In the genomic region with DNA sequence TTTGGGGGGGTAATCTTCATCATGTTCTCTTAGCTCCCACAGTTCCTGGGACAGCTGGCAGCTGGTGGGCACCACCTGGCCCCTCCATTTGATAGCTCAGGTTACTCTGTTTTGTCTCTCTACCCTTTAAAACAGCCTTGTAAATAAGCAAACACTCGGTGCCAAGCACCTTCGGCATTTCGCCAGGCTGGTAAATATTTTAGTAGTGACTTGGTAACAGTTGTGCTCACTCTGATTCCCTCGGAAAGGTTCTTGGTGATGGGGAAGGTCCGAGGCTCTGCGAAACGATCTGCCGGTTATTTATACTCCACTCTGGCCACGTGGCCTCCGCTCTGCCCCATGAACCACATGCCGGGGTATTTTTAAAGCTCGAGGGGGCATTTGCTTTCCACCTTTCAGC, we compare ENCODE assay signal across 10 mouse cellular contexts.
A peak's percentile ranks its signal among the peaks of the same experiment; 100 is the strongest.
DNase-seq lines count a peak whose midpoint lies in the region; ATAC-seq and TF ChIP-seq lines count a peak whose summit lies in the region.
"Had no signal": no experiment of that assay in that cellular context is flagged by ENCODE, and none has a peak within 500 bp of the region (broad histone marks: within the 10 kb centered on the region; RNA-seq: fewer than 3 reads in every experiment).

No protein-coding gene starts in this region.

- H3K9me3 ChIP-seq in limb, embryonic 11.5 days (ENCODE audit: control insufficient read depth, low read length), result no peaks in the 10 kb centered on the region
- H3K9me3 ChIP-seq in midbrain, embryonic 11.5 days (ENCODE audit: control insufficient read depth, low read length), result no peaks in the 10 kb centered on the region
- H3K9me3 ChIP-seq: kidney, embryonic 15.5 days had no signal

- H3K4me3 ChIP-seq in limb, embryonic 11.5 days (ENCODE audit: low read depth, low read length), result no peak overlapping the region
- no peak overlapping the region for H3K4me3 ChIP-seq in myocyte
- H3K4me3 ChIP-seq in midbrain, embryonic 11.5 days (ENCODE audit: low read depth, low read length), result no peak overlapping the region
- H3K4me3 ChIP-seq: kidney, embryonic 15.5 days had no signal

- no peak overlapping the region for H3K4me2 ChIP-seq in limb, embryonic 11.5 days (ENCODE audit: low read depth, severe bottlenecking)
- peak overlapping the region; percentile 50 for H3K4me2 ChIP-seq in myocyte (ENCODE audit: low read depth)
- H3K4me2 ChIP-seq in midbrain, embryonic 11.5 days, result no peak overlapping the region
- H3K4me2 ChIP-seq: kidney, embryonic 15.5 days had no signal

- H3ac ChIP-seq in myocyte (ENCODE audit: control insufficient read depth, insufficient read length), result no peak overlapping the region

- DNase-seq in cerebellum, postnatal 10 days, result peak; percentile 35 to 40
- no peak for DNase-seq in cerebellum, adult 9-11 months
- peak; percentile 28 to 46 for DNase-seq in kidney, postnatal 36 days
- DNase-seq in kidney, postnatal 10 days, result no peak
- DNase-seq in limb, embryonic 11.5 days (ENCODE audit: low spot score), result no peak
- no peak for DNase-seq in layer of hippocampus, adult 9-10 months (ENCODE audit: low spot score)
- no peak for DNase-seq in midbrain, embryonic 11.5 days (ENCODE audit: low spot score, missing footprints)

- H3K27ac ChIP-seq in limb, embryonic 11.5 days (replicated peaks; ENCODE audit: low read depth, low read length), result peak overlapping the region; percentile 31; the same call in 1 of the 2 replicates
- no peak overlapping the region for H3K27ac ChIP-seq in midbrain, embryonic 11.5 days (ENCODE audit: low read depth, low read length)
- H3K27ac ChIP-seq: kidney, embryonic 15.5 days; liver, embryonic 14.5 days had no signal

- 50% methylated on average over 12 of the region's 12 CpGs for WGBS in limb, embryonic 11.5 days
- 81% methylated on average over 12 of the region's 12 CpGs for WGBS in midbrain, embryonic 11.5 days

- H3K79me2 ChIP-seq in myocyte (ENCODE audit: control insufficient read depth, insufficient read depth), result no peaks in the 10 kb centered on the region

- no peak for TF ChIP-seq POLR2A in myocyte (IDR thresholded peaks at IDR 0.05; ENCODE audit: insufficient read length, low read depth)

- H3K9ac ChIP-seq in limb, embryonic 11.5 days (ENCODE audit: low read length), result no peak overlapping the region
- no peak overlapping the region for H3K9ac ChIP-seq in midbrain, embryonic 11.5 days (ENCODE audit: low read length)
- H3K9ac ChIP-seq: kidney, embryonic 15.5 days; liver, embryonic 14.5 days had no signal

- peaks cover 16% of the 10 kb centered on the region; the same call in 1 of the 2 replicates for H3K27me3 ChIP-seq in limb, embryonic 11.5 days (ENCODE audit: control insufficient read depth, insufficient read depth, low read length)
- no peaks in the 10 kb centered on the region for H3K27me3 ChIP-seq in myocyte (ENCODE audit: control insufficient read depth, insufficient read depth, insufficient read length)
- H3K27me3 ChIP-seq in midbrain, embryonic 11.5 days (ENCODE audit: control insufficient read depth, insufficient read depth, low read length), result peaks cover 92% of the 10 kb centered on the region
- H3K27me3 ChIP-seq: kidney, embryonic 15.5 days had no signal

- peaks cover 28% of the 10 kb centered on the region for H3K4me1 ChIP-seq in limb, embryonic 11.5 days (ENCODE audit: control insufficient read depth, insufficient read depth, low read length)
- peaks cover 7% of the 10 kb centered on the region; the same call in 1 of the 2 replicates for H3K4me1 ChIP-seq in midbrain, embryonic 11.5 days (ENCODE audit: control insufficient read depth, insufficient read depth, low read length)

- no peaks in the 10 kb centered on the region for H3K36me3 ChIP-seq in limb, embryonic 11.5 days (ENCODE audit: control insufficient read depth, insufficient read depth, low read length)
- H3K36me3 ChIP-seq in myocyte (ENCODE audit: control insufficient read depth, insufficient read depth), result no peaks in the 10 kb centered on the region
- no peaks in the 10 kb centered on the region for H3K36me3 ChIP-seq in midbrain, embryonic 11.5 days (ENCODE audit: control insufficient read depth, insufficient read depth, low read length)
- H3K36me3 ChIP-seq: kidney, embryonic 15.5 days had no signal

- no peak for ATAC-seq in limb, embryonic 11.5 days (ENCODE audit: insufficient number of reproducible peaks, low FRiP score, low TSS enrichment, low read depth)
- no peak for ATAC-seq in midbrain, embryonic 11.5 days (ENCODE audit: low FRiP score)

TF ChIP-seq in myocyte, 11 proteins besides CTCF, POLR2A, EP300 and RAD21:
- TF ChIP-seq E2F4 (IDR thresholded peaks at IDR 0.05; ENCODE audit: insufficient read depth) (no peak), MYOG (IDR thresholded peaks at IDR 0.05; ENCODE audit: control insufficient read depth in 1 of 3, insufficient read depth in 1 of 3, insufficient read length in 2 of 3, low read depth in 2 of 3) (peak in 2 of 3 experiments; percentile 34 to 63), MYOD1 (IDR thresholded peaks at IDR 0.05; ENCODE audit: control insufficient read depth in 1 of 3, insufficient read length in 2 of 3, low read depth in 2 of 3) (peak in 1 of 3 experiments; percentile 65), TCF3 (IDR thresholded peaks at IDR 0.05; ENCODE audit: insufficient read length, low read depth) (peak; percentile 4), USF1 (IDR thresholded peaks at IDR 0.05; ENCODE audit: low read depth) (peak; percentile 82), SRF (IDR thresholded peaks at IDR 0.05; ENCODE audit: control insufficient read depth, insufficient read length, low read depth) (no peak)
TF ChIP-seq in myocyte: peak in this region for 4.

Comparison
In these comparisons a context has a peak if more than half of its experiments do, and no peak if none do; other contexts are left out.
1. DNase-seq: peak in cerebellum, postnatal 10 days (2 of 2) and kidney, postnatal 36 days (2 of 2); none in cerebellum, adult 9-11 months (single experiment), kidney, postnatal 10 days (single experiment), limb, embryonic 11.5 days (single experiment), layer of hippocampus, adult 9-10 months (single experiment) and midbrain, embryonic 11.5 days (single experiment).